Mouse (Mus musculus): ENCODE data around the gene Noto.

Gene Noto

GRCm38 (mm10) chr6:85475581-85475980 lies 51.9 kb downstream of the Noto start:
- DNase-seq (ENCODE audit: low read depth, low spot score) = peak; percentile 51

- peak; percentile 78 for DNase-seq (ENCODE audit: low read depth, low spot score)
Measured at GRCm38 (mm10) chr6:85477366-85477917, 53.8 kb downstream of the Noto start.

DNA sequence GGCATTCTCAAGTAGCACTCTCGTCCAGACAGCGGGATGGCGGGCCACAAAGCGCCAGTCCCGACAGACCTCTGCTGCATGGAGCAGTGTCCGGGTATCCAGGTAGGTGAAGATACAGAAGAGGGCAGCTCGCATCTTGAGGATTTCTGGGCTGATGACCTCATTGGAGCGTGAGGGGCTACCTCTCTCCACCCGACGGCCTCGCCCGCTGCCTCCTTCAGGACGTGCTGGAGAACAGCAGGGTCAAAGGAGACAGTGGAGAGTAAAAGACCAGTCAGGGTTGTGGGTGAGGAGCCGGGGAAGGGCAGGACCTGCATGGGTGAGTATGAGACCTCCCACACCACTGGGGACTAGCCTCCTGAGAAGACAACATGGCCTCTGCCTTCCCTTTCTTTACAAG lies 54.7 kb downstream of the Noto start:
- peak; percentile 42 for DNase-seq (ENCODE audit: low read depth, low spot score)

All from R1 (cell line).